Mouse (Mus musculus) neural tube, embryonic 12.5 days (tissue): Measurements from ENCODE around the gene Tent4b. TPM values are rescaled to one million over a fixed set of nuclear protein-coding genes. Genes with fewer than 3 reads are reported as not detected.

ENCODE experiments used
- ATAC-seq: fragments of 200-750 bp; cut with Nextera tagmentation; 2 replicates; pipeline ENCODE4 v1.8.0; 2017; ENCODE audit warnings: low read depth, mild to moderate bottlenecking, moderate TSS enrichment, moderate library complexity; ENCODE audit not compliant: low FRiP score
- H3K27ac ChIP-seq: fragments of 300-500 bp; sonication (generic); 2 replicates; pipeline ENCODE4 v1.5.1; 2016
- H3K27me3 ChIP-seq: fragments of 300-500 bp; sonication (generic); replicated peaks from 2 replicates; pipeline ENCODE4 v1.6.1; 2016; ENCODE audit warnings: mild to moderate bottlenecking
- H3K36me3 ChIP-seq: fragments of 300-500 bp; sonication (generic); 2 replicates; pipeline ENCODE4 v1.6.1; 2016; ENCODE audit warnings: mild to moderate bottlenecking
- H3K4me1 ChIP-seq: fragments of 300-500 bp; sonication (generic); 2 replicates; pipeline ENCODE4 v1.6.1; 2016
- H3K4me2 ChIP-seq: fragments of 300-500 bp; sonication (generic); replicated peaks from 2 replicates; pipeline ENCODE4 v1.6.1; 2016; ENCODE audit warnings: mild to moderate bottlenecking
- H3K4me3 ChIP-seq: fragments of 300-500 bp; sonication (generic); 2 replicates; pipeline ENCODE4 v1.5.1; 2016
- H3K9ac ChIP-seq: fragments of 300-500 bp; sonication (generic); 2 replicates; pipeline ENCODE4 v1.6.1; 2016; ENCODE audit warnings: mild to moderate bottlenecking
- H3K9me3 ChIP-seq: fragments of 300-500 bp; sonication (generic); 2 replicates; pipeline ENCODE4 v1.6.1; 2016; ENCODE audit warnings: mild to moderate bottlenecking
- WGBS: fragments of 180-500 bp; shearing (Covaris S2); methylation state at CpG from one replicate; pipeline ENCODE4 v1.1.7; 2016; 5-methylcytosine and 5-hydroxymethylcytosine counted together
- polyA plus RNA-seq: library from polyadenylated mRNA; unstranded; fragments of >200 nt; fragmentation: Nextera tagmentation; extraction: Ambion mirVana; gene quantifications from 2 replicates; pipeline ENCODE4 v1.2.1, GENCODE M21; 2016

The Tent4b gene
- polyA plus RNA-seq, 1 experiment from 2014 or later = 13.2 TPM

DNA sequence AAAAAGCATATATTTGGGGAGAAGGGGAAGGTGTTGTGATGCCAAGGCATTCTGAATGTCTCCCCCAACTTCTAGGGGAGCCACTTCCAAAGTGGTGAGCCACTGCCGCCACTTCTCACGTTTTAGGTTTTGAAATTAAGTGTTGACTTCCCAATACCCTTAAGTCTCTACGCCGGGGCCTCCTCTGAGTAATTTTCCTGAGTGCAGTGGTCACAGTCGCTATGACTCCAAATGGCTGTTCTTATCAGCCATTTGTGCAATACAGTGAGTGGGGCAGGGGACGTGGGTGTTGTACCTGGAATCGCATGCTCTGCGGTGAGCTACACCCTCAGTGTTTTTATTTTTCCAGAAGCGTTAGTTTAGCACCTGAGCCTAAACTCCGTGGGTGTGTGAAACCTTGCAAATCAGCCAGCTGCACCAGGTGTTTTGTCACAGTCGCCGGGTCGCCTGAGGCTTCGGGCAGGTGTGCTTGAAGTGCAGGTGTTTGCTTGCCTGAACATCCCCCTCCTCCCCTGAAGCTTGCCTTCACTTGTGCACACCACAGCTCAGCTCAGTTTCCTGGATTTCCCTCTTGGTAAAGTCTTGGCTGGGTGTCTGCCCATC is 67.9 kb downstream of the Tent4b start:
- Histone ChIP-seq H3K27ac (no peak overlapping the region), H3K9me3 (no peaks in the 10 kb centered on the region), H3K27me3 (no peaks in the 10 kb centered on the region), H3K4me2 (no peak overlapping the region), H3K4me3 (no peak overlapping the region), H3K9ac (no peak overlapping the region), H3K36me3 (no peaks in the 10 kb centered on the region), H3K4me1 (peaks cover 3% of the 10 kb centered on the region; the same call in 1 of the 2 replicates)
- 89% methylated on average over 14 of the region's 14 CpGs for WGBS
- ATAC-seq = no peak

GRCm38 (mm10) chr8:88269107-88269875 is 70.3 kb downstream of the Tent4b start:
- 69% methylated on average over 7 of the region's 7 CpGs for WGBS
- Histone ChIP-seq H3K9me3 (no peaks in the 10 kb centered on the region), H3K36me3 (no peaks in the 10 kb centered on the region), H3K9ac (no peak overlapping the region), H3K4me3 (no peak overlapping the region), H3K27ac (no peak overlapping the region), H3K4me2 (no peak overlapping the region), H3K4me1 (peaks cover 8% of the 10 kb centered on the region), H3K27me3 (peaks cover 16% of the 10 kb centered on the region; the same call in 1 of the 2 replicates)
- no peak for ATAC-seq

GRCm38 (mm10) chr8:88270086-88270485 is 71.1 kb downstream of the Tent4b start:
- no peak for ATAC-seq
- H3K9me3 ChIP-seq = no peaks in the 10 kb centered on the region
- H3K36me3 ChIP-seq = no peaks in the 10 kb centered on the region
- peaks cover 16% of the 10 kb centered on the region; the same call in 1 of the 2 replicates for H3K27me3 ChIP-seq
- H3K4me2 ChIP-seq = no peak overlapping the region
- H3K9ac ChIP-seq = no peak overlapping the region
- no peak overlapping the region for H3K27ac ChIP-seq
- peaks cover 8% of the 10 kb centered on the region for H3K4me1 ChIP-seq
- WGBS = 73% methylated on average over 3 of the region's 3 CpGs
- H3K4me3 ChIP-seq = no peak overlapping the region

GRCm38 (mm10) chr8:88272231-88273050 is 73.4 kb downstream of the Tent4b start, which contains the start of gene Adcy7:
Gene Adcy7 (plus strand): TSS chr8:88272403.
- peak within 1 kb of the TSS; percentile 55 for H3K9ac ChIP-seq
- H3K9me3 ChIP-seq = no peaks in the 10 kb centered on the region
- no peak within 1 kb of the TSS for H3K27ac ChIP-seq
- peaks cover 16% of the 10 kb centered on the region; the same call in 1 of the 2 replicates for H3K27me3 ChIP-seq
- peak within 1 kb of the TSS; percentile 38 for H3K4me3 ChIP-seq
- peak; percentile 21; the same call in 1 of the 2 replicates for ATAC-seq
- peaks cover 8% of the 10 kb centered on the region for H3K4me1 ChIP-seq
- 4% methylated on average over 64 of the region's 64 CpGs for WGBS
- peak within 1 kb of the TSS; percentile 92 for H3K4me2 ChIP-seq
- H3K36me3 ChIP-seq = no peaks in the 10 kb centered on the region

- ATAC-seq = no peak
- peaks cover 8% of the 10 kb centered on the region for H3K4me1 ChIP-seq
- no peaks in the 10 kb centered on the region for H3K9me3 ChIP-seq
- peak overlapping the region; percentile 92 for H3K4me2 ChIP-seq
- no peaks in the 10 kb centered on the region for H3K36me3 ChIP-seq
- WGBS = 69% methylated on average over 7 of the region's 7 CpGs
- H3K4me3 ChIP-seq = peak overlapping the region; percentile 38; the same call in 1 of the 2 replicates
- H3K27me3 ChIP-seq = peaks cover 16% of the 10 kb centered on the region; the same call in 1 of the 2 replicates
- H3K9ac ChIP-seq = no peak overlapping the region
- H3K27ac ChIP-seq = no peak overlapping the region
Measured at GRCm38 (mm10) chr8:88273051-88273430, 74.0 kb downstream of the Tent4b start.

DNA sequence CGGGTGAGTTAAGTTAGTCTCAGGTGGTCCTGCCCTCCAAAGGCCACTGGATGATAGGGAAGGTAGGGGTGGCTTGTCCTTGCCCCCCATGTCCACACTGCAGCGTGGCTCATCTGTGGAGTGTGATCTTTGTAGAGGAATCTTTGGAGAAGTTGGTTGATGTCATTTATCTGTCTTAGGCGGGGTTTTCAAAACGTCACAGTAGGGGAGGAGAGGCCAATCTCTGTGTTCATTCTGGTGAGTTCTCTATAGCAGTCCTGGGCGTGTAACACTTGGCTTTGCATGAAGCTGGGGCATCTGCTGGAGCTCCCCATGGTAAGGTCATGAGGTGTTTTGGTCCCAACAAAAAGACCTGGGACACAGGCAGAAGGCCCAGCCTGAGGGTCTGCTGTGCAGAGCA is 75.1 kb downstream of the Tent4b start:
- H3K4me3 ChIP-seq = no peak overlapping the region
- peaks cover 8% of the 10 kb centered on the region for H3K4me1 ChIP-seq
- no peak overlapping the region for H3K27ac ChIP-seq
- H3K9me3 ChIP-seq = no peaks in the 10 kb centered on the region
- H3K4me2 ChIP-seq = no peak overlapping the region
- H3K36me3 ChIP-seq = no peaks in the 10 kb centered on the region
- peaks cover 16% of the 10 kb centered on the region; the same call in 1 of the 2 replicates for H3K27me3 ChIP-seq
- ATAC-seq = no peak
- WGBS = 89% methylated on average over 5 of the region's 5 CpGs
- H3K9ac ChIP-seq = no peak overlapping the region

DNA sequence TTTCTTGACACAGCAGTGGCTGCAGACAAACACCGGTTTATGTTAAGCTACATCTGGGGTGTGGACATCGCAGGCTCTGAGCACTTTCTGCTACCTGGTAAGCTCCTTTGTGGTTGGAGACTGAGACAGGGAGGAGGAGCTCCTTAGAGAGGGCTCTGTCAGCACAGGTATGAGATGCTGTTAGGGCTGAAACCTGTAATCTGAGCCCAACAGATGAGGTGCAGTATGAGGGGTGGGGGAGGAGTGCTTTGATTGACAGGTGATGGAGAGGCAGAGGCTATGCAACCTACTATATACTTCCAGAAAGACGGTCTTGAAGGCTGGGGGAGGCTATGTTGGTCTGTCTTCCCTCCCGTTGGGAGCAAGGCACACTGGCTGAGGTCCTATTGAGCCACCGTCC is 80.2 kb downstream of the Tent4b start:
- no peak for ATAC-seq
- no peak overlapping the region for H3K4me3 ChIP-seq
- no peak overlapping the region for H3K27ac ChIP-seq
- H3K4me1 ChIP-seq = 0 out of 2 replicates have a peak, but pooled peaks cover 4% of the 10 kb centered on the region
- no peak overlapping the region for H3K4me2 ChIP-seq
- H3K9ac ChIP-seq = no peak overlapping the region
- H3K36me3 ChIP-seq = no peaks in the 10 kb centered on the region
- WGBS = 67% methylated on average over 5 of the region's 5 CpGs
- H3K9me3 ChIP-seq = no peaks in the 10 kb centered on the region
- no peaks in the 10 kb centered on the region for H3K27me3 ChIP-seq

GRCm38 (mm10) chr8:88279670-88280069 is 80.7 kb downstream of the Tent4b start:
- H3K9me3 ChIP-seq = no peaks in the 10 kb centered on the region
- H3K27me3 ChIP-seq = no peaks in the 10 kb centered on the region
- ATAC-seq = no peak
- H3K4me2 ChIP-seq = no peak overlapping the region
- 90% methylated on average over 6 of the region's 6 CpGs for WGBS
- H3K9ac ChIP-seq = no peak overlapping the region
- H3K4me1 ChIP-seq = 0 out of 2 replicates have a peak, but pooled peaks cover 4% of the 10 kb centered on the region
- no peaks in the 10 kb centered on the region for H3K36me3 ChIP-seq
- H3K27ac ChIP-seq = no peak overlapping the region
- H3K4me3 ChIP-seq = no peak overlapping the region

- Histone ChIP-seq H3K9ac (no peak overlapping the region), H3K36me3 (no peaks in the 10 kb centered on the region), H3K27ac (no peak overlapping the region), H3K4me2 (no peak overlapping the region), H3K4me1 (0 out of 2 replicates have a peak, but pooled peaks cover 4% of the 10 kb centered on the region), H3K4me3 (no peak overlapping the region), H3K27me3 (no peaks in the 10 kb centered on the region), H3K9me3 (no peaks in the 10 kb centered on the region)
- WGBS = 89% methylated on average over 7 of the region's 7 CpGs
- ATAC-seq = no peak
Measured at GRCm38 (mm10) chr8:88280904-88281303, 81.9 kb downstream of the Tent4b start.

- no peak overlapping the region for H3K9ac ChIP-seq
- no peaks in the 10 kb centered on the region for H3K9me3 ChIP-seq
- no peak for ATAC-seq
- no peak overlapping the region for H3K4me2 ChIP-seq
- no peak overlapping the region for H3K27ac ChIP-seq
- H3K36me3 ChIP-seq = no peaks in the 10 kb centered on the region
- WGBS = 56% methylated on average over 8 of the region's 8 CpGs
- H3K27me3 ChIP-seq = no peaks in the 10 kb centered on the region
- H3K4me3 ChIP-seq = no peak overlapping the region
- H3K4me1 ChIP-seq = 0 out of 2 replicates have a peak, but pooled peaks cover 4% of the 10 kb centered on the region
Measured at GRCm38 (mm10) chr8:88282684-88283083, 83.7 kb downstream of the Tent4b start.

GRCm38 (mm10) chr8:88283243-88284115 is 84.5 kb downstream of the Tent4b start:
- Histone ChIP-seq H3K9me3 (no peaks in the 10 kb centered on the region), H3K4me3 (no peak overlapping the region), H3K27me3 (no peaks in the 10 kb centered on the region), H3K36me3 (no peaks in the 10 kb centered on the region), H3K9ac (no peak overlapping the region), H3K27ac (no peak overlapping the region), H3K4me2 (no peak overlapping the region), H3K4me1 (0 out of 2 replicates have a peak, but pooled peaks cover 4% of the 10 kb centered on the region)
- ATAC-seq = no peak
- 80% methylated on average over 13 of the region's 13 CpGs for WGBS
